Mouse (Mus musculus) embryo, embryonic 9.5 days (tissue): Measurements from ENCODE around the gene Uvssa.

ENCODE experiments used
- DNase-seq: peaks from one replicate; pipeline ENCODE4 v3.0.0-alpha.2; 2017; ENCODE audit errors: extremely low spot score

The Uvssa gene

DNA sequence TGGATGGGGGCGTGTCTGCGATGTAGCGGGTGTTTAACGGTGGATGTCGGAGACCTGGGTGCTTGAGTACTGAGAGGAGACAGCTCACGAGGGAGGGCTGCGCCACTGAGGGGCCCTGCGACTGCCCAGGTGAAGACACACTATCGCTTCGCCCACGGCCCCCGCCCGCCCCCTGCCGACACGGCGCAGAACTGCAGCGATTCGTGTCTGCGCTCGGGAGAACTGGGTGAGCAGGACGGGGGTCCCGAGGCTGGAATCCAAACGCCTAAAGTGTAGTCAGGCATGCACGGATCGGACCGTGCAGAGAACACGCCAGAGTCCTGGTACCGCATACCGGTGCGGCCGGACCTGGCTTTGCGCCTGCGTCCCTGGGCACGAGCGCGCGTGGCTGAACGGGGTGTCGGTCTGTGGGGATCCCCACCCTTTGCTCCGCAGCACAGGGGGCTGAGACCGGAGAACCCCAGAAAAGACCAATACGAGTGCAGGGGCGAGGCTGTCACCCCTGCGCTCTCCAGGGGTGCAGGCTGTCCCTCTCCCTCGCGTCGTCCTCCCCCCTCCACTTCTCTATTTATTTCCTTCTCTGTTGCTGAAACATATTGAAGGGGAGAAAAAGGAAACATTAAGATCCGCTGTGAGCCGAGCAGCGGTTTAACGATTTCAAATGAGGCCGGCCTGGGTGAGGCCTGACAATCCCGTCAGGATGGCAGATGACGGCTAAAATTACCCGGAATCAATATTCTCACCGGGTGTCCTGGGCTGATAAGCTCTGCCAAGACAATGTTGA is 64.8 kb downstream of the Uvssa start:
- peak; percentile 82 for DNase-seq

DNA sequence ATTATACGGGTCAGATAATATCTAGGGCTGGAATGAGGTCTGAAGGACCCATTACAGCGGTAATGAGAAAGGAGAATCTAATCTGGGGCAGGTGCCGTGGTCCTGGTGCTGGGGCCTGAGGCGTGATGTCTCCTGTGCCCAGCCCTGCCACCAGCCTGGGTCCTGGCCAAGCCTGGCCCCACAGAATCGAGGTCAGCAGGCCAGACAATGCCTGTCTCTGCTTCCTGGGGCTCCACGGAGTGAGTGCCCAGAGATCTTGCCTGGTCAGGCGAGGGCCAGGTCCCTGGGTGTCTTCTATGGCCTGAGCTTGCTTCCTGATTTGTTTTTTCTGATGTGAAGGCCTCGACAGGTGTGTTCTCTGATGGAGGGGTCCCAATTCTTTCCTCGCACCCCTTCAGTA is 65.4 kb downstream of the Uvssa start:
- DNase-seq = no peak

DNA sequence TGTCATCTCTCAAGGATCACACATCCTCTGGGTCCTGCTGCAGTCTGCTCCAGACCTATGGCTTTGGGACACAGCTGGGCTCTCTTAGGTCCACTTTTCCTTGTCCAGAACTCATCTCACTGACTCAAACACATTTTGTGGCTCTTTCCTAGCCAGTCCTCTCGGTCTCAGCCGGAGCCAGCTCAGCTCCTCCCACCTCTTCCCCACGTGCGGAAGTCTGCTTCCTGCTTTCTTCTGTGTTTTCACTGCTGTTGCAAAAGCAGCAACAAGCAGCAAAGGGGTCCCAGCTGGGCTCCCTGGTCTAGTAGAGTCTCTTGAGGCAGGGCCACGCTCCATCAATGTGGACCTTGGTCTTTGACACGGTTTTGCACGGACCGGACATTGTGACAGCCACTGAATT is 77.4 kb downstream of the Uvssa start:
- no peak for DNase-seq

DNA sequence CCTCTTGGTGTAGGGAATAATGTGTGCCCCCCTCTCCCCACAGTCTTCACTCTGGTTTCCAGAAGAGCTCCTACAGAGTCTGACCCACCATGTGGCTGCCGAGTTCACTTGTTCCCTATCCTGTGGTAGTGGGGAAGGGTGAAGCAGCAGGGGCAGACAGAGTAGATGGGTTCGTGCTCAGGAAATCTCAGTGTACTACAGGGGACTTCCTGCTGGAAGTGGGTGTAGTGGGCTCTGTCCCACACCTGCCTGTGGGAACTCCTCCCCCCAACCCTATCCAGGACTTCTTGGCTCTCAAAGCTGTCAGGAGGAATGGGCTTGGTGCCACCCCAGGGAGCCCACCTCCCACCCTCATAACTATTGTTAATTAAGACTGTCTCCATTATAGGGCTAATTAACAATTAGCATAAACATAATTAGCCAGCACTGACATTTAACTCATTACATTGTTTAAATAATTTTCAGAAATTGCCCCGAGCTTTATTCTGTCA is 79.8 kb downstream of the Uvssa start:
- DNase-seq = no peak

DNA sequence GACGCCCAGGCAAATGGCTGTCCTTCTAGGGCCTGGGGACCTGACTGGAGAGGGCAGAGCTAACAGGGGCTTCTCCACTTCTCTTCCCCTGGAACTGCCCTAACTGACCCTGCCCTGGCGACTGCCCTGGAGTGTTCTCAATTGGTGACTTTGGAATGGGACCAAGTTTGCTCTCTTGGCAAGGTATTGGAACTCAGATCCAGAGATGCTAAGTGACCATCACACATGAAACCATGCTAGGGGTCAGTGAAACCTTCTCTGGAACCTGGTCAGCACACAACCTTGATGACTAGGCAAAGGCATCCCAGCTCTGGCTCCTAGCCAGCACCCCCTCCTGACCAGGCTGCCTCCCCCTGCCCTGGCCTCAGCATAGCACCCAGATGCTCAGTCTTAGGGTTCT is 80.8 kb downstream of the Uvssa start:
- DNase-seq = no peak

DNA sequence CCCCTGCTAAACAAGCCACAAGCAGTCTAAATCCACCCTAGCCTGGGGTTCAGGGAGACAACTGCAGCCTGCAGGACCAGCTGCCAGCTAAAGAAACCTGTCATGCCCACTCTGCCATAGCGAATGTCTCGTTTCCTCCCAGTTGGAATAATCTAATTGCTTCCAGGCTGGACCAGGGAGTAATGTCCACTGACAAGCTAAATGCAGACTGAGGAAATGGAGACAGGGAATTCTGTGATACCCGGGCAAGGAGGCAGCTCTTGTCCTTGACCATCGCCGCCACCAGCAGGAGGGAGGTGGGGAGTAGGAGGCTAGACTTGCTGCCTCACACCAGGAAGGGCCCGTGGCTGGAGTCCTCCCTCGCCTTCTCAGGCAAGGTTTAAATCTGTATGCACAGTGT is 86.0 kb downstream of the Uvssa start:
- DNase-seq = no peak

DNA sequence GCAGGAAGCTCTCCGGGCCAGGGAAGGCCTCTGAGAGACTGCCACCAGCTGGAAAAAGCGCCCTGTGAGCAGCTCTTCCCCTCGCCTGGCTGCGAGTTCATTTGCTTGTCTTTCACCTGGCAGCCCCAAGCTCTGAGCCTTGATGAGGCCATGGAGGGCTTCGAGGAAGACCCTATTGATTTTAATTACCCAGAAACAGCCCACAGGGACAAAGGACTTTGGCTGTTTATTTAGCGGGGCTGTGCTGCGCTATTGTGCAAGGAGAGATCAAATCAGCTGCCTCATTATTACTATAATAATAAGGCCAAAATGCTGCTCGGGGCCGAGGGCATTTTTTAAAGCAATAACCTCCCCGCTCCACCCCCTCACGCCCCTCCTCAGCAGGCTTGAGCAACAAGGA is 87.1 kb downstream of the Uvssa start:
- DNase-seq = no peak
